Mouse (Mus musculus): ENCODE results near the gene Tas2r119. TPM values are rescaled to one million over a fixed set of nuclear protein-coding genes. Genes with fewer than 3 reads are reported as not detected.
A peak's percentile ranks its signal among the peaks of the same experiment; 100 is the strongest.

The Tas2r119 gene
- not detected for total RNA-seq (2021)

- intact Hi-C loops (cut with DNase I), result no loop called here
- DNase-seq (ENCODE audit: low spot score in 2 of 2), result no peak
Measured at GRCm38 (mm10) chr15:32176989-32177388, at the start of gene Tas2r119. TSS of gene Tas2r119 (plus strand) at chr15:32177289.

GRCm38 (mm10) chr15:32132315-32132714 lies 44.8 kb upstream of the Tas2r119 start:
- no peak for DNase-seq (ENCODE audit: low spot score in 2 of 2)
- intact Hi-C loops (cut with DNase I), result no loop called here

- DNase-seq (ENCODE audit: low spot score in 2 of 2), result no peak
- intact Hi-C loops (cut with DNase I), result no loop called here
Measured at GRCm38 (mm10) chr15:32141657-32142056, 35.4 kb upstream of the Tas2r119 start.

GRCm38 (mm10) chr15:32144269-32144668 lies 32.8 kb upstream of the Tas2r119 start:
- intact Hi-C loops (cut with DNase I), result no loop called here
- no peak for DNase-seq (ENCODE audit: low spot score in 2 of 2)

- intact Hi-C loops (cut with DNase I), result no loop called here
- DNase-seq (ENCODE audit: low spot score in 2 of 2), result no peak
Measured at GRCm38 (mm10) chr15:32153404-32153803, 23.7 kb upstream of the Tas2r119 start.

- intact Hi-C loops (cut with DNase I), result no loop called here
- DNase-seq (ENCODE audit: low spot score in 2 of 2), result no peak
Measured at GRCm38 (mm10) chr15:32153857-32154449, 23.1 kb upstream of the Tas2r119 start.

- intact Hi-C loops (cut with DNase I), result no loop called here
- no peak for DNase-seq (ENCODE audit: low spot score in 2 of 2)
Measured at GRCm38 (mm10) chr15:32156126-32156525, 21.0 kb upstream of the Tas2r119 start.

GRCm38 (mm10) chr15:32160281-32160680 lies 16.8 kb upstream of the Tas2r119 start:
- intact Hi-C loops (cut with DNase I), result no loop called here
- DNase-seq (ENCODE audit: low spot score in 2 of 2), result no peak

GRCm38 (mm10) chr15:32171764-32172163 lies 5.3 kb upstream of the Tas2r119 start:
- peak; percentile 6 to 8 for DNase-seq (ENCODE audit: low spot score in 2 of 2)
- intact Hi-C loops (cut with DNase I), result no loop called here

- no peak for DNase-seq (ENCODE audit: low spot score in 2 of 2)
- intact Hi-C loops (cut with DNase I), result no loop called here
Measured at GRCm38 (mm10) chr15:32172175-32172987, 4.7 kb upstream of the Tas2r119 start.

GRCm38 (mm10) chr15:32172988-32173329 lies 4.1 kb upstream of the Tas2r119 start:
- DNase-seq (ENCODE audit: low spot score in 2 of 2), result no peak

GRCm38 (mm10) chr15:32180010-32180725 lies 3.1 kb downstream of the Tas2r119 start:
- intact Hi-C loops (cut with DNase I), result no loop called here
- DNase-seq (ENCODE audit: low spot score in 2 of 2), result peak; percentile 26 to 38

More at GRCm38 (mm10) chr15:32172988-32173329, 4.1 kb upstream of the Tas2r119 start:
- intact Hi-C loops (cut with DNase I), result no loop called here

GRCm38 (mm10) chr15:32182026-32182425 lies 4.9 kb downstream of the Tas2r119 start:
- intact Hi-C loops (cut with DNase I), result no loop called here
- no peak for DNase-seq (ENCODE audit: low spot score in 2 of 2)

- DNase-seq (ENCODE audit: low spot score in 2 of 2), result no peak
- intact Hi-C loops (cut with DNase I), result no loop called here
Measured at GRCm38 (mm10) chr15:32184964-32185363, 7.9 kb downstream of the Tas2r119 start.

- DNase-seq (ENCODE audit: low spot score in 2 of 2), result no peak
- intact Hi-C loops (cut with DNase I), result no loop called here
Measured at GRCm38 (mm10) chr15:32189879-32190278, 12.8 kb downstream of the Tas2r119 start.

GRCm38 (mm10) chr15:32190436-32190835 lies 13.3 kb downstream of the Tas2r119 start:
- intact Hi-C loops (cut with DNase I), result no loop called here
- DNase-seq (ENCODE audit: low spot score in 2 of 2), result no peak

- DNase-seq (ENCODE audit: low spot score in 2 of 2), result no peak
- intact Hi-C loops (cut with DNase I), result no loop called here
Measured at GRCm38 (mm10) chr15:32192948-32193347, 15.9 kb downstream of the Tas2r119 start.

GRCm38 (mm10) chr15:32198076-32198475 lies 21.0 kb downstream of the Tas2r119 start:
- intact Hi-C loops (cut with DNase I), result no loop called here
- no peak for DNase-seq (ENCODE audit: low spot score in 2 of 2)

- intact Hi-C loops (cut with DNase I), result no loop called here
- DNase-seq (ENCODE audit: low spot score in 2 of 2), result no peak
Measured at GRCm38 (mm10) chr15:32198561-32198960, 21.5 kb downstream of the Tas2r119 start.

- DNase-seq (ENCODE audit: low spot score in 2 of 2), result peak in 1 of 2 experiments; percentile 4
- intact Hi-C loops (cut with DNase I), result no loop called here
Measured at GRCm38 (mm10) chr15:32203242-32203641, 26.2 kb downstream of the Tas2r119 start.

- intact Hi-C loops (cut with DNase I), result no loop called here
- DNase-seq (ENCODE audit: low spot score in 2 of 2), result peak; percentile 18 to 32
Measured at GRCm38 (mm10) chr15:32204908-32205307, 27.8 kb downstream of the Tas2r119 start.

All from left cerebral cortex, postnatal 36 days (tissue).